Mouse (Mus musculus): ENCODE results near the gene Vps35l. TPM values are rescaled to one million over a fixed set of nuclear protein-coding genes. Genes with fewer than 3 reads are reported as not detected.

The Vps35l gene
- 42.4 and 61.6 TPM in 2 replicates for polyA plus RNA-seq (2015; fragmentation: Nextera tagmentation; extraction: Ambion mirVana)

GRCm38 (mm10) chr7:118739975-118740531 is at the start of gene Vps35l:
Gene Vps35l (plus strand): TSS chr7:118740226.

GRCm38 (mm10) chr7:118705101-118705961 is 34.7 kb upstream of the Vps35l start, which contains the start of gene Gde1:
Gene Gde1 (minus strand): TSS chr7:118705778.

GRCm38 (mm10) chr7:118712228-118713173 is 27.5 kb upstream of the Vps35l start, which contains the start of gene Ccp110:
Gene Ccp110 (plus strand): TSS chr7:118712552.

GRCm38 (mm10) chr7:118855171-118855876 is 115.3 kb downstream of the Vps35l start, which contains the start of gene Iqck:
Gene Iqck (plus strand): TSS chr7:118855752.

GRCm38 (mm10) chr7:118855877-118856304 is 115.9 kb downstream of the Vps35l start, which contains the start of gene Knop1:
Gene Knop1 (minus strand): TSS chr7:118856254.

Other genes starting within 250 kb of the Vps35l start
- gene Itpripl2, start 248.3 kb upstream of the Vps35l start, polyA plus RNA-seq (2015; fragmentation: Nextera tagmentation; extraction: Ambion mirVana), result 3.8 and 3.9 TPM in 2 replicates
- 65.8 and 84.7 TPM in 2 replicates for gene Coq7, start 206.9 kb upstream of the Vps35l start, polyA plus RNA-seq (2015; fragmentation: Nextera tagmentation; extraction: Ambion mirVana)
- gene Tmc7, start 155.5 kb upstream of the Vps35l start, polyA plus RNA-seq (2015; fragmentation: Nextera tagmentation; extraction: Ambion mirVana), result 0.65 and 2.5 TPM in 2 replicates
- 0.08 and 0.20 TPM in 2 replicates for gene Tmc5, start 142.9 kb upstream of the Vps35l start, polyA plus RNA-seq (2015; fragmentation: Nextera tagmentation; extraction: Ambion mirVana)
- gene Gde1, start 34.4 kb upstream of the Vps35l start, polyA plus RNA-seq (2015; fragmentation: Nextera tagmentation; extraction: Ambion mirVana), result 115 and 152 TPM in 2 replicates
- 4.6 and 6.1 TPM in 2 replicates for gene Ccp110, start 27.7 kb upstream of the Vps35l start, polyA plus RNA-seq (2015; fragmentation: Nextera tagmentation; extraction: Ambion mirVana)
- gene Iqck, start 115.5 kb downstream of the Vps35l start, polyA plus RNA-seq (2015; fragmentation: Nextera tagmentation; extraction: Ambion mirVana), result 13.8 and 38.8 TPM in 2 replicates
- gene Knop1, start 116.0 kb downstream of the Vps35l start, polyA plus RNA-seq (2015; fragmentation: Nextera tagmentation; extraction: Ambion mirVana), result 66.1 and 141 TPM in 2 replicates